Mouse (Mus musculus) forebrain, embryonic 13.5 days (tissue): ENCODE results near the gene Kcnh7. TPM values are rescaled to one million over a fixed set of nuclear protein-coding genes. Genes with fewer than 3 reads are reported as not detected.

Experiments
- ATAC-seq: fragments of 200-750 bp; cut with Nextera tagmentation; 2 replicates; pipeline ENCODE4 v1.8.0; 2017
- H3K27ac ChIP-seq: fragments of 300-500 bp; sonication (generic); 2 replicates; pipeline ENCODE4 v1.5.1; 2015; ENCODE audit warnings: inconsistent platforms, mild to moderate bottlenecking, moderate library complexity
- H3K27me3 ChIP-seq: fragments of 300-500 bp; sonication (generic); 2 replicates; pipeline ENCODE4 v1.6.1; 2015; ENCODE audit warnings: mild to moderate bottlenecking, inconsistent platforms
- H3K36me3 ChIP-seq: fragments of 300-500 bp; sonication (generic); 2 replicates; pipeline ENCODE4 v1.6.1; 2015; ENCODE audit warnings: mild to moderate bottlenecking, inconsistent platforms; ENCODE audit not compliant: poor library complexity, severe bottlenecking
- H3K4me1 ChIP-seq: fragments of 300-500 bp; sonication (generic); 2 replicates; pipeline ENCODE4 v1.6.1; 2015; ENCODE audit warnings: inconsistent platforms
- H3K4me2 ChIP-seq: fragments of 300-500 bp; sonication (generic); 2 replicates; pipeline ENCODE4 v1.6.1; 2015; ENCODE audit warnings: inconsistent platforms, mild to moderate bottlenecking, moderate library complexity
- H3K4me3 ChIP-seq: fragments of 300-500 bp; sonication (generic); 2 replicates; pipeline ENCODE4 v1.5.1; 2015; ENCODE audit warnings: mild to moderate bottlenecking, inconsistent platforms
- H3K9ac ChIP-seq: fragments of 300-500 bp; sonication (generic); 2 replicates; pipeline ENCODE4 v1.6.1; 2015; ENCODE audit warnings: mild to moderate bottlenecking, inconsistent platforms
- H3K9me3 ChIP-seq: fragments of 300-500 bp; sonication (generic); replicated peaks from 2 replicates; pipeline ENCODE4 v1.6.1; 2016; ENCODE audit warnings: inconsistent platforms
- WGBS: fragments of 180-500 bp; shearing (Covaris S2); methylation state at CpG from one replicate; pipeline ENCODE4 v1.1.7; 2015; 5-methylcytosine and 5-hydroxymethylcytosine counted together
- polyA plus RNA-seq: library from polyadenylated mRNA; unstranded; fragments of >200 nt; fragmentation: Nextera tagmentation; extraction: Ambion mirVana; gene quantifications from 2 replicates; pipeline ENCODE4 v1.2.1, GENCODE M21; 2015

Kcnh7 gene
- 9.5 and 9.8 TPM in 2 replicates for polyA plus RNA-seq

DNA sequence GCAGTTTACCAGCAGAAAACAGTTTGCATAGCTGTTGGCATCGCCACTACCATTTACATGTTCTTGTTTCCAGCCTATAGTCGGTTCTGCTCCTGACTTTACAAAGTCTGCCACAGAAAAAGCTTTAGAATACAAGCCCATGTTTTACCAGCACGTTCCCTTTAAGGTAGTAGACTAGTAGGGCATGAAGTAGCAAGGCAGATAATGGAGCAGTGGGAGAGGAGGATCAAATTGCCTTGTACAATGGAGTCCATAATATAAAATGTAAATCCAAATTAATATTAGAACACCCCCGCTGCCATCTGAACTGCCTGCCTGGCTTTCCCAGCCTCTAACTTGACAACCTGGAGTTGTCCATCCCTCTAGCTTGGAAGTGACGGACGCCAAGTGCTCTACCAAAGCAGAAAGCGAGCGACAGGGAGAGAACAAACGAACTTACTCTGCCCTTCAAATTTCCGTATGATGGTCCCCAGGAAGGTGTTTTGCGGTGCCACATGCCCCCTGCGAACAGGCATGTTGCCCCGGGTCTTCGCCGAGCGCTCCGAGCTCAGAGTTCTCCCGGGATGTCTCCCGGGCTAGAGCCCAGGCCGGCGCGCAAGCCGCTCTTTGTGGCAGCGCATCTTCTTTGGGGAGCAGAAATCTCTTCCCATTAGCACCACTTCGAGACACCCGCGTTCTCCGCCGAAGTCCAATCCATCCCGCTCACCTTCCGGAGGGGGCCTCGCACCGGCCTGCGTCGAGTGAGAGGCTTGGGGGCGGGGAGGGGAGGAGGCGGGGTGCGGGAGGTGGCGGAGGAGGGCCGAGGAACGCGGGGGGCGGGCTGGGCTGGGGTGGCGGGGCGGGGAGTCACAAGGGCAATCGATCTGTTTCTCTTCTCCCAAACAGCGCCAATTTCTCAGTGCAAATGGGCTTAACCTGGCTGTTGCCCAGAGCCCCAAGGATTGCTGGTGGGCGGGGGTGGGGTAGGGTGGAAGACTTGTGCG, at the start of gene Kcnh7:
Gene Kcnh7, minus strand, starts transcription at position 725 of the 983 bp plus-strand sequence.
- H3K36me3 ChIP-seq, result no peaks in the 10 kb centered on the region
- H3K4me2 ChIP-seq, result peak within 1 kb of the TSS; percentile 74
- no peaks in the 10 kb centered on the region for H3K27me3 ChIP-seq
- ATAC-seq, result peak; percentile 82
- no peaks in the 10 kb centered on the region for H3K9me3 ChIP-seq
- peak within 1 kb of the TSS; percentile 63 for H3K4me3 ChIP-seq
- peaks cover 7% of the 10 kb centered on the region; the same call in 1 of the 2 replicates for H3K4me1 ChIP-seq
- under 1% methylated on average over 43 of the region's 49 CpGs for WGBS
- H3K27ac ChIP-seq, result peak within 1 kb of the TSS; percentile 69
- H3K9ac ChIP-seq, result peak within 1 kb of the TSS; percentile 68

DNA sequence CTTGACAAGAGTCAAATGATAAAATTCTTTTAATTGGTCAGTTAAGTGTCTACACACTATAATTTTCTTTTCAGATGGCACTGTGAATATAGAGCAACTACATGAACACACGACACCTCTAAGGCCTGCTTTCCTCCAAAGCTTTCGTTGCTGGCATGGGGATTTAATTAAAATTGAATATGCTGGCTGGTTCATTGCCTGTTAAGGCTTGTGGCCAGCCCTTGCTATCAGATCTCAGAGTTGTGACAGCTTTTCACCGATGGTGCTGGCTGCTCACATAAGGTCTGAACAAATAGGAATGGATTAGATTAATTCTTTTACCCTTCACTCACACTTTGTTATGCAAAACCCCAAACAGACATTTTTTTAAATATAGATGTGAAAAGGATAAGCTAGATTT, 23.3 kb upstream of the Kcnh7 start:
- Histone ChIP-seq H3K9ac (no peak overlapping the region), H3K27me3 (no peaks in the 10 kb centered on the region), H3K4me3 (no peak overlapping the region), H3K4me1 (no peaks in the 10 kb centered on the region), H3K4me2 (no peak overlapping the region), H3K27ac (no peak overlapping the region), H3K36me3 (no peaks in the 10 kb centered on the region), H3K9me3 (no peaks in the 10 kb centered on the region)
- ATAC-seq, result peak; percentile 79; the same call in 1 of the 2 replicates
- 51% methylated on average over 3 of the region's 3 CpGs for WGBS

DNA sequence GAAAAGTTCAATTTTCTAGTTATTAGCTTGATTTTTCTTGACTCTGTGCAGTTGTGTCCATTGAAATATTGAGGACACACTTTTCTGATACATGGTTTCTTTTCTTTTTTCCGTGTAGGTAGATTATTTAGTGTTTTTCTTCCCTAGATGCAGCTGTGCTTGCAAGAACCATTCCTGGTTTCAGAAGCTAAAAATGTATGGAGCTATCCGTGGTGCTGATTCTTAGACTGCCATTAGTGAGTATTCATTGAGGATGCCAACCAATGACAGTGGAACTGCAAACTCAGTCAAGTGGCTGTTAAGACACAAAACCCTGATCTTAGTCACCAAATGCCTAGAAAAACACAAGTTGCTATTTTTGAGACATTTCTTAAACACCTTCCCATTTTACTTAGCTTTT, 1.9 kb upstream of the Kcnh7 start:
- Histone ChIP-seq H3K36me3 (no peaks in the 10 kb centered on the region), H3K27ac (no peak overlapping the region), H3K4me2 (no peak overlapping the region), H3K4me1 (peaks cover 7% of the 10 kb centered on the region; the same call in 1 of the 2 replicates), H3K9me3 (no peaks in the 10 kb centered on the region), H3K4me3 (no peak overlapping the region), H3K9ac (no peak overlapping the region), H3K27me3 (no peaks in the 10 kb centered on the region)
- no peak for ATAC-seq
- 4% methylated on average over 2 of the region's 2 CpGs for WGBS

DNA sequence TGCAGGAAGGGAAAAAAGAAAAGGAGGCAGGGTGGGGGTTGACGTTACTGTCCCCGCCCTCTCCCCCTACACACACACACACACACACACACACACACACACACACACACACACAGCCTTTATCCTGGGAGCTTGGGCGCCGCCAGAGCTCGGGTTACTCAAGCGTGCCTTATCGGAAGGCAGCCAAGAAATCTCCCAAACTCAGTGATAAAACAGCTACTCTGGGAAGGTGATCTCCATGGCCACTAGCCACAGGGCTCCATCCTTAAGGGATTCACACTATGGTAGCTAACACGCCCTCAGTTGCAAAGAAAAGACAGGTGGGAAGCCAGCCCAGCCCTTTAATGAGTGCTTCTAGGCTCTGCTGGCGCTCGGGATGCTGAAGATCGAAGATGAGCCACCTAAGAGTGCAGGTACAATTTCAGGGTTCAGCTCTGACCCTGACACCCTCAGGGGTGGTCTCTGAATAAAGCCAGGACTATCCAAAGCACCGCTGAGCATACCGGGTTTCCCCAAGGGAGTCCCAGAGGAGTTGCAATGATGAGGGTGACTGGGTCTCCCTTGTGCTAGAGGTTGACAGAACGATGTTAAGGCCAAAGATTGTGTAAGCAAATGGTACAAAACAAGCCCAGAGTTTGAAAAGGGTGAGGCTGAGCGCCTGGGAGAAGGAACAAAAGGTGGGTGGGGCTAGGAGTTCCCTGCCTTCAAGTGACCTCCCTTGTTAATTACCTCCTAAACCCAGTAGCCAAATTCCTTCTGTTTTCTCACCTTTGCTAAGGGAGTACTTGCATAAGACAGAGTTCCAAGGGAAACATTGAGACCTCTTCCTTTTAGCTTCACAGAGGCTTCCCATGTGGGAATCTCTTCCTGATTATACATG, 704 bp upstream of the Kcnh7 start:
- H3K4me1 ChIP-seq, result peaks cover 7% of the 10 kb centered on the region; the same call in 1 of the 2 replicates
- H3K9me3 ChIP-seq, result no peaks in the 10 kb centered on the region
- peak overlapping the region; percentile 69 for H3K27ac ChIP-seq
- peak overlapping the region; percentile 63 for H3K4me3 ChIP-seq
- H3K9ac ChIP-seq, result peak overlapping the region; percentile 68
- WGBS, result 3% methylated on average over 13 of the region's 15 CpGs
- H3K4me2 ChIP-seq, result peak overlapping the region; percentile 74
- ATAC-seq, result peak; percentile 92
- H3K36me3 ChIP-seq, result no peaks in the 10 kb centered on the region
- no peaks in the 10 kb centered on the region for H3K27me3 ChIP-seq

DNA sequence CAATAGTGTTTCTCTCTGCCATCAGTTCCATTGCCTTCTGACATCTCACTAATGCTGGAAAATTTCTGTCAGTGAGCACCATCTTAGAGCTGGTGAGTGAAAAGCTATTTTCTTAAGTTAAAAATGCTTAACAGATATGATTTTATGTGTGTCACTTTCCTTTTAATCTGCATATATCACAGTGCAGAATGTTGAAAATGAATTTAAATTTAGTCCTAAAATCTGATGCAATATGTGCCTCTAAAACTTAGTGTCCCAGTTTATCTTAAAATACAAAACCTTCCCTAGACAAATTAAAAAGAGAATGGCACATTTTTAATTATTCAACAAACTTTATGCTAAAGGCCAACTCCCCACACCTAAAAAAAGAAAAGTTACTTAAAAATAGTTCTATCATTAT, 30.4 kb downstream of the Kcnh7 start:
- Histone ChIP-seq H3K36me3 (no peaks in the 10 kb centered on the region), H3K4me3 (no peak overlapping the region), H3K4me1 (no peaks in the 10 kb centered on the region), H3K9me3 (no peaks in the 10 kb centered on the region), H3K27ac (no peak overlapping the region), H3K9ac (no peak overlapping the region), H3K27me3 (no peaks in the 10 kb centered on the region), H3K4me2 (no peak overlapping the region)
- ATAC-seq, result no peak

DNA sequence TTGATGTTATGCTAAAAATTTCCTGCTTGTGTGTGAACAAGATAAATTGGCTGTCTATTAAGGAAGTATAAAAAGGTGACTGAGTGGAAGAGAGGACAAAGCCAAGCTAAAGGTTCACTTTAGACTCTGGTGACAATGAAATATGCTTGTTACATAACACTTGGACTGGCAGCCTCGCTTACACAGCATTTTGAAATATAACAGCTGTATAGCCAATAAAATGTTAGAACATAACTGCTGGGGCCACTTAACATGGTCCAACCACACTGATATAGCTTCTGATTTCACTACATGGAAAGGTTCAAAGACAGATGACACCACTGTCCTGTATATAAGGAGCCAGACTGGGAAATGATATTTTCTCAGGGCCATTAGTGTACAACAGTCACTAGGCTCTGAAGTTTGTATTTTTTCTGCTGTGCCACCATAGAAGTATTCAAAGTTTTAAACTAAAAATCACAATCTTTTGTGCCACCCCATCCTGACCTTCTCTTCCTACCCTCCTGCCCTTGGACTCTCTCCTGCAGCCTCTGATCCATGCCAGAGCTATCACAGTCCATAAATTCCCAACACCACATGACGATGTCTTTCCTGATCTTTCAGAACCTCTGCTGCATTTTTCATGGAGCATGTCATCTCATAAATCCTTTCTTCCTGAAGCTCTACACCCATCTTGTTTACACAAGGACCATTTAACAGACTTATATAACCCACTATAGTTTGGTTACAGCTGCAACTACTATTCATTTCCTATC, 56.1 kb downstream of the Kcnh7 start:
- no peak overlapping the region for H3K4me2 ChIP-seq
- WGBS, result 85% methylated on average over 2 of the region's 2 CpGs
- no peak overlapping the region for H3K4me3 ChIP-seq
- no peak for ATAC-seq
- no peaks in the 10 kb centered on the region for H3K4me1 ChIP-seq
- no peaks in the 10 kb centered on the region for H3K27me3 ChIP-seq
- no peaks in the 10 kb centered on the region for H3K36me3 ChIP-seq
- H3K9ac ChIP-seq, result no peak overlapping the region
- H3K27ac ChIP-seq, result no peak overlapping the region
- no peaks in the 10 kb centered on the region for H3K9me3 ChIP-seq

DNA sequence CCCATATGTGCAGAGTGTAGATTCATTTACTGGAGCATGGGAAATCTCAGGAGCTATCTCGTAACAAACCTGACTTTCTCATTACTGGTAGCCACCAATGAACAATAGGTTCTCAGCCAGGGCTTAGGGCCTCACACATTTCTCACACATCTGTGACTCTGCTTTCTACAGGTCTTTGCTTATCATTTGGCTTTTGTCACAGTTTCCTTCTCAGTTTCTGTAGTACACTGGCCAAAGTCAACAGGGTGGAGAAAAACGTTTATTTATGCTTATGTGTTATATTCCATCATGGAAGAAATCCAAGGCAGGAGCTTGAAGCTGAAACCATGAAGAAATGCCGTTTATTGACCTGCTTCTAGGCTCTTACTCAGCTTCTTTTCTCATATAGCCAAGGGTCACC, 63.8 kb downstream of the Kcnh7 start:
- Histone ChIP-seq H3K27me3 (no peaks in the 10 kb centered on the region), H3K9ac (no peak overlapping the region), H3K4me1 (peaks cover 17% of the 10 kb centered on the region), H3K4me2 (no peak overlapping the region), H3K9me3 (no peaks in the 10 kb centered on the region), H3K36me3 (no peaks in the 10 kb centered on the region), H3K27ac (no peak overlapping the region), H3K4me3 (no peak overlapping the region)
- ATAC-seq, result no peak
- whole genome bisulfite sequencing, result 79% methylated on average over 3 of the region's 3 CpGs

DNA sequence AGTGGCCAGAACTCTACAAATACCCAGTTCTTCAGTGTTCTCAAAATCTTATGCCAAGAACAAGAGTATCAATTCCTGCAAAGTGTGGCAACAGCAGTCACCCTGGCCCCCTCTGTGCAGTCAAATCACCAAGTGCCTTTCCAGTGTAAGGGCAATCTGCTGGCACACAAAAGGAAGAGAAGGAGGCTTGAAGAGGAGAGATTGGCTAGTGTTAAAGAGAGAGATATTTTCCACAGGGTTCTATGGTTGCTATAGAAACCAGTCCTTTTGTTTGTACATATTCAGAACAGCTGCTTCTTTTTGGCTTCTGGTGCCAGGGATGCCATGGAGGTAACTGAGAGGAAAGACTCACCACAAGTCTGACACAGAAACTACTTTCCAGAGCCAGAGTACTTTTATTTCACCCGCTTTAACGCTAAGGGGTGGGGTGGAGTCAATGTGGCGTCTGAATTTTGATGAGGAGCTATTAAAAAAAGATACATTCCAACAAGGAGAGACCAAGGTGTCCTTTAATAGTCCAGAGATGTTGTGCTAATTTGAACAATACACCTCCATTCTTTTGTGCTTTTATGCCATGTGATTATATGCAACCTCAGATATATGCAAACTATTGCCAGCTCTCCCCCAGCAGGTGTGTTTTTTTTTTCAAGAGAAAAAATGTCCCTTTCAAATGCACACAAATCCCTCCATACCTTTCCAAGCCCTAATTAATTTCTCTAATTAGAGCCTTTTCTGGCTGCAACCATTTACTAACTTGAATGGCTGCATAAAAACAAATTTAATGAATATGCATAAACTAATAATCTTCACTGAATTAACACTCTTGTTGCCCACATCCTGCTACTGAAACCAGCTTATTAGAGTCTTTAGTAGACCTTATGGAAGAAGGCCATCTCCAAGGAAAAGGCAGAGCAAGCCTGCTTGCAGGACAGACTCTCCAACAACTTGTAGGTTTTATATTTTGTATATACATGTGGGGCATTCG, 66.6 kb downstream of the Kcnh7 start:
- no peak overlapping the region for H3K9ac ChIP-seq
- H3K27ac ChIP-seq, result peak overlapping the region; percentile 60
- peaks cover 17% of the 10 kb centered on the region for H3K4me1 ChIP-seq
- H3K27me3 ChIP-seq, result no peaks in the 10 kb centered on the region
- no peaks in the 10 kb centered on the region for H3K9me3 ChIP-seq
- 37% methylated on average over 4 of the region's 4 CpGs for WGBS
- no peak overlapping the region for H3K4me3 ChIP-seq
- H3K4me2 ChIP-seq, result peak overlapping the region; percentile 38
- no peaks in the 10 kb centered on the region for H3K36me3 ChIP-seq
- ATAC-seq, result peak; percentile 93

DNA sequence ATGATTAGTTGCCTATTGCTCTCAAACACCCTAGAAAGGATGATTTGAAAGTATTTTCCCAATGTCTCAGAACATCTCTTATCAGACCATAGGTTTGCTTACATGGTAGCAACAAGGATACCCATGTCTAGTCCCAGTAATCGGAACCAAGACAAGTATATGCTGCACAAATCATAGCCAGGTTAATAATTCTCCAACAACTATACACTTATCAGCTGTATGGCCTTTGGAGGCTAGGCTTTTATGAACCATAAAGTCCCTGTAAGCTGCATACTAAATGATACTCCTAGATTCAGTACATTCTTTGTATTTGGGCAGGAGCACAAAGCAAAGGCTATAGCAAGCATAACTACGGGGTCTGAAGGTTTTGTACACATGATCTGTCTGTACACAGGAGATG, 78.1 kb downstream of the Kcnh7 start:
- ATAC-seq, result no peak
- 94% methylated on average over 2 of the region's 2 CpGs for WGBS
- no peak overlapping the region for H3K4me2 ChIP-seq
- no peaks in the 10 kb centered on the region for H3K27me3 ChIP-seq
- H3K4me1 ChIP-seq, result no peaks in the 10 kb centered on the region
- H3K36me3 ChIP-seq, result no peaks in the 10 kb centered on the region
- H3K4me3 ChIP-seq, result no peak overlapping the region
- H3K9ac ChIP-seq, result no peak overlapping the region
- H3K9me3 ChIP-seq, result no peaks in the 10 kb centered on the region
- no peak overlapping the region for H3K27ac ChIP-seq

DNA sequence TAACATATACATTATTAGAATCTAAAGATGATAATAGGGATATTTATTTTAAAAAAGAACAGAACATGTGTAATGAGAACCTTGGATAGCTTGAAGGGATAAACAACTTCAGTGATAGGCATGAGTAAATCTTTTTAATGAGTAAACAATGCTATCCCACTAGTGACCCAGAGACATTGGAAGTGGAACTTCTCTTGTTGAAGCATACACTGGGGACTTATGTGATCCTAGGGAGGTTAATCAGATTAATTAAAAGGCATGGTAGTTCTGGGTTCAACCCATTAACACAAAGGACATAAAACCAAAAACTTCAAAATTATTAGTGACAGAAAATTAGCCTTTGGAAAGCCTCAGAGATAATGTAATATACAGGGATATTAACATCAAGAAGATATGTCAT, 84.4 kb downstream of the Kcnh7 start:
- no peak for ATAC-seq
- H3K27ac ChIP-seq, result no peak overlapping the region
- H3K4me2 ChIP-seq, result no peak overlapping the region
- no peaks in the 10 kb centered on the region for H3K27me3 ChIP-seq
- H3K9me3 ChIP-seq, result no peaks in the 10 kb centered on the region
- H3K4me3 ChIP-seq, result no peak overlapping the region
- H3K9ac ChIP-seq, result no peak overlapping the region
- no peaks in the 10 kb centered on the region for H3K4me1 ChIP-seq
- H3K36me3 ChIP-seq, result no peaks in the 10 kb centered on the region

DNA sequence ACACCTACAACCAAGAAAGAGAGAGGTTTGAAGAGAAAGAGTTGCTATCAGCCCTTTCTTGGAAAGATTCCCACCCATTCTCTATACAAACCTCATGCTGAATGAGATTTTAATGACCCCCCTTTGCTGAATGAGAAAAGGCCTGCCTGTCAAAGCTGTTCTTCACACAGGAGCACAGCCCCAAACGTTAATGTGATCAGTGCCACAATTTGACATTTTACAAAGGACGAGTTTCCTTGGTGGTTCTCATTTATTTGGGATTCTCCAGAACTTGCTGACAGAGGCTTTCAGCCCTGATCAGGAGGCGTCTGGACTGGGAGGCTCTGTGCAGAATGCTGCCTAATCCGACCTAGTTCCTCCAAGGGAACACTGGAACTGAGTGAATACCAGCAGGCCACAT, 92.3 kb downstream of the Kcnh7 start:
- Histone ChIP-seq H3K27me3 (no peaks in the 10 kb centered on the region), H3K36me3 (no peaks in the 10 kb centered on the region), H3K9me3 (no peaks in the 10 kb centered on the region), H3K4me1 (no peaks in the 10 kb centered on the region), H3K4me2 (no peak overlapping the region), H3K27ac (no peak overlapping the region), H3K4me3 (no peak overlapping the region), H3K9ac (no peak overlapping the region)
- peak; percentile 43; the same call in 1 of the 2 replicates for ATAC-seq
- 11% methylated on average over 4 of the region's 4 CpGs for WGBS
